Mouse (Mus musculus): ENCODE data around the gene Slc5a6. TPM values are rescaled to one million over a fixed set of nuclear protein-coding genes. Genes with fewer than 3 reads are reported as not detected.
"Not testable (repeated sequence)": the region's sequence is repeated elsewhere in the genome, so short reads cannot be mapped to it uniquely, and the experiment has no call there.

Slc5a6 gene
- polyA plus RNA-seq, 1 experiment from 2014 or later = 18.8 TPM

- not testable (repeated sequence) for H3K4me3 ChIP-seq (ENCODE audit: low read length); H3K4me2 ChIP-seq (ENCODE audit: low read depth, low read length); H3K9me3 ChIP-seq (ENCODE audit: control insufficient read depth, low read length); H3K27ac ChIP-seq (ENCODE audit: low read length); H3K27me3 ChIP-seq (replicated peaks; ENCODE audit: control insufficient read depth, insufficient read depth, low read length); ATAC-seq; H3K36me3 ChIP-seq (ENCODE audit: control insufficient read depth, insufficient read depth, low read length); H3K9ac ChIP-seq (ENCODE audit: low read depth, low read length); H3K4me1 ChIP-seq (ENCODE audit: control insufficient read depth, insufficient read depth, low read length)
- 93% methylated on average over 4 of the region's 5 CpGs for WGBS
These were observed 26.9 kb downstream of the Slc5a6 start for GRCm38 (mm10) chr5:31021790-31022189.

DNA sequence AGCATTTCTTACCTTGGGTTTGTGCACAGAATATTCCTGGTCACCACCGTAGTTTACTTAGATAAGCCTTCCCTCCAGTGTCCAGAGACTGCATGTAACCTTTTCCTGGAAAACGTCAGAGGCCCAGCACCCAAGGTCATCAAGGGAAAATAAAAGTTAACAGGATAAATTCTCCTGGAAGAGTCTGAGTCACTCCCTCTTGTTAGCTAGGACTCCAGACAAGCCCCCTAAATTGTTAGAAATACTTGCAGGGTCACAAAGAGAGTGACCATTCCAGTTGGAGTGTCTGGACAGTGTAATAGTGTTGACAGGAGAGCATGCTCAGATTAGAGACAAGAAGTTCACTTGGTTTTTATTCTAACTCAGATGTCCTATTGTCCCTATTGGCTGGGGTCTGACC lies 32.8 kb downstream of the Slc5a6 start:
- H3K36me3 ChIP-seq (ENCODE audit: control insufficient read depth, insufficient read depth, low read length) = no peaks in the 10 kb centered on the region
- no peaks in the 10 kb centered on the region for H3K27me3 ChIP-seq (replicated peaks; ENCODE audit: control insufficient read depth, insufficient read depth, low read length)
- no peak overlapping the region for H3K4me2 ChIP-seq (ENCODE audit: low read depth, low read length)
- no peaks in the 10 kb centered on the region for H3K9me3 ChIP-seq (ENCODE audit: control insufficient read depth, low read length)
- no peak for ATAC-seq
- H3K4me1 ChIP-seq (ENCODE audit: control insufficient read depth, insufficient read depth, low read length) = no peaks in the 10 kb centered on the region
- 31% methylated on average over 2 of the region's 2 CpGs for WGBS
- no peak overlapping the region for H3K27ac ChIP-seq (ENCODE audit: low read length)
- H3K9ac ChIP-seq (ENCODE audit: low read depth, low read length) = no peak overlapping the region
- H3K4me3 ChIP-seq (ENCODE audit: low read length) = no peak overlapping the region

DNA sequence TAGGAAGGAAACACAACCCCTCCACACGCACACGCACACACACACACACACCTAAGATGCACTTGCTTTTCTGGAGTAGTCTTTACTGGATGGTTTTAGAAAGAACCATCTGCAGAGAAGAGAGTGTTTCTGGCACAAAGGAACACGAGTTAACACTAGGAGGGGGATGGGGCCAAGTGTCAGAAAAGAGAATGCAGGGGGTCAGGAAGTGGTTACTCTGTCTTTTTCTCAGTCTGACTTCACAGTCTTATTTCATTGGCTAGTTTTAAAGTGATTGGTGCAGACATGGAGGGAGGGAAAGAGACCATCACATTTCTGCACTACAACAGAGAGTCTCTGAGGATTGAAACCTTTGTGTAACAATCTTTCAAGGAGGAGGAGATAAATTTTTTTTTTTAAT lies 36.0 kb downstream of the Slc5a6 start:
- Histone ChIP-seq H3K27me3 (replicated peaks; ENCODE audit: control insufficient read depth, insufficient read depth, low read length) (no peaks in the 10 kb centered on the region), H3K4me3 (ENCODE audit: low read length) (no peak overlapping the region), H3K4me2 (ENCODE audit: low read depth, low read length) (no peak overlapping the region), H3K27ac (ENCODE audit: low read length) (no peak overlapping the region), H3K9ac (ENCODE audit: low read depth, low read length) (no peak overlapping the region), H3K36me3 (ENCODE audit: control insufficient read depth, insufficient read depth, low read length) (no peaks in the 10 kb centered on the region), H3K9me3 (ENCODE audit: control insufficient read depth, low read length) (no peaks in the 10 kb centered on the region), H3K4me1 (ENCODE audit: control insufficient read depth, insufficient read depth, low read length) (no peaks in the 10 kb centered on the region)
- WGBS = 72% methylated on average over 3 of the region's 3 CpGs
- ATAC-seq = no peak

- Histone ChIP-seq H3K4me2 (ENCODE audit: low read depth, low read length) (no peak overlapping the region), H3K9ac (ENCODE audit: low read depth, low read length) (no peak overlapping the region), H3K4me1 (ENCODE audit: control insufficient read depth, insufficient read depth, low read length) (no peaks in the 10 kb centered on the region), H3K36me3 (ENCODE audit: control insufficient read depth, insufficient read depth, low read length) (no peaks in the 10 kb centered on the region), H3K27me3 (replicated peaks; ENCODE audit: control insufficient read depth, insufficient read depth, low read length) (no peaks in the 10 kb centered on the region), H3K9me3 (ENCODE audit: control insufficient read depth, low read length) (no peaks in the 10 kb centered on the region), H3K4me3 (ENCODE audit: low read length) (no peak overlapping the region), H3K27ac (ENCODE audit: low read length) (no peak overlapping the region)
- 5% methylated on average over 5 of the region's 5 CpGs for WGBS
- ATAC-seq = peak; percentile 65
These were observed 44.5 kb downstream of the Slc5a6 start for GRCm38 (mm10) chr5:31004184-31004583.

GRCm38 (mm10) chr5:31001560-31001959 lies 47.2 kb downstream of the Slc5a6 start:
- Histone ChIP-seq H3K9ac (ENCODE audit: low read depth, low read length) (no peak overlapping the region), H3K4me2 (ENCODE audit: low read depth, low read length) (no peak overlapping the region), H3K36me3 (ENCODE audit: control insufficient read depth, insufficient read depth, low read length) (no peaks in the 10 kb centered on the region), H3K4me1 (ENCODE audit: control insufficient read depth, insufficient read depth, low read length) (no peaks in the 10 kb centered on the region), H3K9me3 (ENCODE audit: control insufficient read depth, low read length) (no peaks in the 10 kb centered on the region), H3K27ac (ENCODE audit: low read length) (no peak overlapping the region), H3K4me3 (ENCODE audit: low read length) (no peak overlapping the region), H3K27me3 (replicated peaks; ENCODE audit: control insufficient read depth, insufficient read depth, low read length) (no peaks in the 10 kb centered on the region)
- WGBS = 80% methylated on average over 4 of the region's 4 CpGs
- ATAC-seq = no peak

DNA sequence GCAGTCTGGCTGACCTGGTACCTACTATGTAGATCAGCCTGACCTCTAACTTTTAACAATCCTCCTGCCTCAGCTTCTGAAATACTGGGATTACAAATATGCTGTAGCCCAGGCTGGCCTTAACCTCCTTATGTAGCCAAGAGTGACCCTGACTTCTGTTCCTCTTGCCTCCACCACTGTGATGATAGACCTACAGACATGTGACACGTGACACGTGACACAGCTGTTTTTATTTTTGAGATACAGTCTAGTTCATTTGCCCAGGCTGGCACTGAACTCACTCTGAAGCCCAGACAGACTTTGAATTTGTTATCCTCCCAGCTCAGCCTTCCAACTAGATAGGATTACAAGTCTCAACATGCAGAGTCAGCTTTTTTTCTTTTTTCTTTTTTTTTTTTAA lies 47.7 kb downstream of the Slc5a6 start:
- no peaks in the 10 kb centered on the region for H3K4me1 ChIP-seq (ENCODE audit: control insufficient read depth, insufficient read depth, low read length)
- no peaks in the 10 kb centered on the region for H3K36me3 ChIP-seq (ENCODE audit: control insufficient read depth, insufficient read depth, low read length)
- H3K27ac ChIP-seq (ENCODE audit: low read length) = no peak overlapping the region
- H3K9ac ChIP-seq (ENCODE audit: low read depth, low read length) = no peak overlapping the region
- no peak for ATAC-seq
- no peaks in the 10 kb centered on the region for H3K9me3 ChIP-seq (ENCODE audit: control insufficient read depth, low read length)
- WGBS = 76% methylated on average over 2 of the region's 2 CpGs
- no peak overlapping the region for H3K4me2 ChIP-seq (ENCODE audit: low read depth, low read length)
- no peak overlapping the region for H3K4me3 ChIP-seq (ENCODE audit: low read length)
- H3K27me3 ChIP-seq (replicated peaks; ENCODE audit: control insufficient read depth, insufficient read depth, low read length) = no peaks in the 10 kb centered on the region

DNA sequence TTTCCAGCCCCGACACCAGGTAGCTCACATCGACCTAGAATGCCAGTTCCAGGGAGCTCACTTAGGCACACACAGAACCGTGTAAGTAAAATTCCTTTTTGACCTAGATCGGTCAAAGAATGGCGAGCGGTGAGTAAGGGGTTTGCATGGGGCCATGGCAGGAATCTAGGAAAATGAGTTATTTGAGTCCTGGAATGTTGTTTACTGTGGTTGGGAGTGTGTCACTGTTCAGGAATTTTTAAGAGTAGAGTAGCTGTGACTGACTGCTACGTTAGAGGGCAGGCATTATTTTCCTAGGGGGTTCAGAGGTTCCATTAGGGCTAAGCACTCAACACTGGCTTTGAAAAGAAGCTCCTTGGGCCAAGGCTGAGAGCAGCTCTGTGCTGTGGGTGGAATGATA lies 48.6 kb downstream of the Slc5a6 start:
- H3K27ac ChIP-seq (ENCODE audit: low read length) = no peak overlapping the region
- H3K9ac ChIP-seq (ENCODE audit: low read depth, low read length) = no peak overlapping the region
- H3K27me3 ChIP-seq (replicated peaks; ENCODE audit: control insufficient read depth, insufficient read depth, low read length) = no peaks in the 10 kb centered on the region
- H3K4me1 ChIP-seq (ENCODE audit: control insufficient read depth, insufficient read depth, low read length) = no peaks in the 10 kb centered on the region
- ATAC-seq = no peak
- no peaks in the 10 kb centered on the region for H3K36me3 ChIP-seq (ENCODE audit: control insufficient read depth, insufficient read depth, low read length)
- H3K4me3 ChIP-seq (ENCODE audit: low read length) = no peak overlapping the region
- 58% methylated on average over 7 of the region's 7 CpGs for WGBS
- no peaks in the 10 kb centered on the region for H3K9me3 ChIP-seq (ENCODE audit: control insufficient read depth, low read length)
- no peak overlapping the region for H3K4me2 ChIP-seq (ENCODE audit: low read depth, low read length)

- Histone ChIP-seq H3K27ac (ENCODE audit: low read length) (no peak overlapping the region), H3K9me3 (ENCODE audit: control insufficient read depth, low read length) (no peaks in the 10 kb centered on the region), H3K4me1 (ENCODE audit: control insufficient read depth, insufficient read depth, low read length) (no peaks in the 10 kb centered on the region), H3K27me3 (replicated peaks; ENCODE audit: control insufficient read depth, insufficient read depth, low read length) (no peaks in the 10 kb centered on the region), H3K4me2 (ENCODE audit: low read depth, low read length) (no peak overlapping the region), H3K4me3 (ENCODE audit: low read length) (no peak overlapping the region), H3K36me3 (ENCODE audit: control insufficient read depth, insufficient read depth, low read length) (no peaks in the 10 kb centered on the region), H3K9ac (ENCODE audit: low read depth, low read length) (no peak overlapping the region)
- ATAC-seq = no peak
- 83% methylated on average over 5 of the region's 5 CpGs for WGBS
These were observed 49.4 kb downstream of the Slc5a6 start for GRCm38 (mm10) chr5:30999324-30999723.

- Histone ChIP-seq H3K4me2 (ENCODE audit: low read depth, low read length) (no peak overlapping the region), H3K27me3 (replicated peaks; ENCODE audit: control insufficient read depth, insufficient read depth, low read length) (no peaks in the 10 kb centered on the region), H3K9ac (ENCODE audit: low read depth, low read length) (no peak overlapping the region), H3K4me3 (ENCODE audit: low read length) (no peak overlapping the region), H3K4me1 (ENCODE audit: control insufficient read depth, insufficient read depth, low read length) (no peaks in the 10 kb centered on the region), H3K9me3 (ENCODE audit: control insufficient read depth, low read length) (no peaks in the 10 kb centered on the region), H3K36me3 (ENCODE audit: control insufficient read depth, insufficient read depth, low read length) (no peaks in the 10 kb centered on the region), H3K27ac (ENCODE audit: low read length) (no peak overlapping the region)
- ATAC-seq = peak; percentile 56; the same call in 1 of the 2 replicates
- WGBS = 25% methylated on average over 5 of the region's 5 CpGs
These were observed 50.4 kb downstream of the Slc5a6 start for GRCm38 (mm10) chr5:30998306-30998705.

GRCm38 (mm10) chr5:30994910-30995635 lies 53.7 kb downstream of the Slc5a6 start:
- Histone ChIP-seq H3K9ac (ENCODE audit: low read depth, low read length) (no peak overlapping the region), H3K4me1 (ENCODE audit: control insufficient read depth, insufficient read depth, low read length) (no peaks in the 10 kb centered on the region), H3K27me3 (replicated peaks; ENCODE audit: control insufficient read depth, insufficient read depth, low read length) (no peaks in the 10 kb centered on the region), H3K9me3 (ENCODE audit: control insufficient read depth, low read length) (no peaks in the 10 kb centered on the region), H3K36me3 (ENCODE audit: control insufficient read depth, insufficient read depth, low read length) (no peaks in the 10 kb centered on the region), H3K4me3 (ENCODE audit: low read length) (no peak overlapping the region), H3K4me2 (ENCODE audit: low read depth, low read length) (no peak overlapping the region), H3K27ac (ENCODE audit: low read length) (no peak overlapping the region)
- 63% methylated on average over 11 of the region's 11 CpGs for WGBS
- ATAC-seq = peak; percentile 70; the same call in 1 of the 2 replicates
